Mouse (Mus musculus) Muller cell, postnatal 12 days (primary cell): ENCODE results near the gene Tbc1d2b.

Experiments used
- DNase-seq: peaks from one replicate; pipeline ENCODE4 v3.0.0-alpha.2; 2015; ENCODE audit errors: inconsistent ontology term

Gene Tbc1d2b

GRCm38 (mm10) chr9:90204396-90204915 is 66.1 kb downstream of the Tbc1d2b start:
- peak; percentile 39 for DNase-seq

- no peak for DNase-seq
Observed at GRCm38 (mm10) chr9:90203233-90203632, 67.4 kb downstream of the Tbc1d2b start.

- no peak for DNase-seq
Observed at GRCm38 (mm10) chr9:90201541-90201940, 69.1 kb downstream of the Tbc1d2b start.

- no peak for DNase-seq
Observed at GRCm38 (mm10) chr9:90201096-90201495, 69.5 kb downstream of the Tbc1d2b start.

GRCm38 (mm10) chr9:90200501-90200900 is 70.1 kb downstream of the Tbc1d2b start:
- DNase-seq = no peak

GRCm38 (mm10) chr9:90199611-90200010 is 71.0 kb downstream of the Tbc1d2b start:
- DNase-seq = no peak

GRCm38 (mm10) chr9:90198531-90199449 is 71.8 kb downstream of the Tbc1d2b start:
- DNase-seq = peak; percentile 27

- no peak for DNase-seq
Observed at GRCm38 (mm10) chr9:90197866-90198383, 72.7 kb downstream of the Tbc1d2b start.

- no peak for DNase-seq
Observed at GRCm38 (mm10) chr9:90197116-90197665, 73.4 kb downstream of the Tbc1d2b start.

- no peak for DNase-seq
Observed at GRCm38 (mm10) chr9:90196262-90196661, 74.3 kb downstream of the Tbc1d2b start.

GRCm38 (mm10) chr9:90195000-90195399 is 75.6 kb downstream of the Tbc1d2b start:
- DNase-seq = no peak

- no peak for DNase-seq
Observed at GRCm38 (mm10) chr9:90189391-90189790, 81.2 kb downstream of the Tbc1d2b start.

- DNase-seq = no peak
Observed at GRCm38 (mm10) chr9:90188893-90189292, 81.7 kb downstream of the Tbc1d2b start.

- DNase-seq = no peak
Observed at GRCm38 (mm10) chr9:90185356-90185910, 85.2 kb downstream of the Tbc1d2b start.

GRCm38 (mm10) chr9:90184116-90184515 is 86.5 kb downstream of the Tbc1d2b start:
- DNase-seq = no peak

GRCm38 (mm10) chr9:90183550-90183949 is 87.1 kb downstream of the Tbc1d2b start:
- no peak for DNase-seq

- DNase-seq = peak; percentile 59
Observed at GRCm38 (mm10) chr9:90182636-90183421, 87.8 kb downstream of the Tbc1d2b start.

GRCm38 (mm10) chr9:90181656-90182388 is 88.8 kb downstream of the Tbc1d2b start:
- DNase-seq = no peak

GRCm38 (mm10) chr9:90179409-90179808 is 91.2 kb downstream of the Tbc1d2b start:
- DNase-seq = no peak

GRCm38 (mm10) chr9:90173330-90173729 is 97.3 kb downstream of the Tbc1d2b start:
- no peak for DNase-seq
